ENCODE assay signal across 8 mouse cellular contexts in genomic region chr16:25064538-25064937, GRCm38 (mm10).
A peak's percentile ranks its signal among the peaks of the same experiment; 100 is the strongest.
DNase-seq lines count a peak whose midpoint lies in the region; ATAC-seq and TF ChIP-seq lines count a peak whose summit lies in the region.

No protein-coding gene starts in this region.

- no peak overlapping the region for H3K9ac ChIP-seq in lung, embryonic 14.5 days

- H3K4me2 ChIP-seq in lung, embryonic 14.5 days, result no peak overlapping the region

- H3K27me3 ChIP-seq in lung, embryonic 14.5 days (ENCODE audit: insufficient read depth, low read length), result no peaks in the 10 kb centered on the region

- peak; percentile 75 for DNase-seq in CD4-positive helper T cell, adult 2 months (ENCODE audit: low read depth, low spot score)
- DNase-seq in adrenal gland, postnatal 14 days, result peak; percentile 94
- peak; percentile 86 for DNase-seq in embryo, embryonic 9.5 days (ENCODE audit: extremely low spot score)
- peak; percentile 93 for DNase-seq in heart, adult 8-10 months (ENCODE audit: low spot score)
- peak; percentile 76 for DNase-seq in large intestine, adult 2 months (ENCODE audit: low read depth, low spot score)
- peak; percentile 95 for DNase-seq in lung, embryonic 14.5 days
- DNase-seq in ovary, adult 18-20 months (ENCODE audit: low spot score), result peak; percentile 71
- DNase-seq in thymus, adult 18-20 months, result peak; percentile 60 to 68

- peaks cover 14% of the 10 kb centered on the region for H3K4me1 ChIP-seq in lung, embryonic 14.5 days (ENCODE audit: insufficient read depth)

- WGBS in large intestine, adult 2 months, result 12% methylated on average over 4 of the region's 4 CpGs
- WGBS in lung, embryonic 14.5 days, result 13% methylated on average over 4 of the region's 4 CpGs

- no peak overlapping the region for H3K4me3 ChIP-seq in lung, embryonic 14.5 days (ENCODE audit: low read depth, low read length)

- peak; percentile 87 for TF ChIP-seq CTCF in lung, embryonic 14.5 days (IDR thresholded peaks at IDR 0.05; ENCODE audit: low read depth)

- H3K36me3 ChIP-seq in lung, embryonic 14.5 days (ENCODE audit: insufficient read depth), result no peaks in the 10 kb centered on the region

- no peak for ATAC-seq in lung, embryonic 14.5 days (ENCODE audit: insufficient read depth)

- H3K27ac ChIP-seq in lung, embryonic 14.5 days (ENCODE audit: low read depth), result no peak overlapping the region

- no peaks in the 10 kb centered on the region for H3K9me3 ChIP-seq in lung, embryonic 14.5 days (ENCODE audit: low read depth, low read length)
